Mouse (Mus musculus) lung, embryonic 15.5 days (tissue): Measurements from ENCODE around the gene 2310034G01Rik. TPM values are rescaled to one million over a fixed set of nuclear protein-coding genes. Genes with fewer than 3 reads are reported as not detected.

Experiments used
- ATAC-seq: fragments of 200-750 bp; cut with Nextera tagmentation; 2 replicates; pipeline ENCODE4 v1.8.0; 2017; ENCODE audit warnings: moderate number of reproducible peaks, borderline replicate concordance; ENCODE audit not compliant: low FRiP score, low TSS enrichment; ENCODE audit errors: extremely low read depth
- H3K27ac ChIP-seq: fragments of 300-500 bp; sonication (generic); 2 replicates; pipeline ENCODE4 v1.5.1; 2015; ENCODE audit warnings: moderate library complexity, mild to moderate bottlenecking, inconsistent platforms
- H3K27me3 ChIP-seq: fragments of 300-500 bp; sonication (generic); 2 replicates; pipeline ENCODE4 v1.6.1; 2015; ENCODE audit warnings: inconsistent platforms
- H3K36me3 ChIP-seq: fragments of 300-500 bp; sonication (generic); 2 replicates; pipeline ENCODE4 v1.6.1; 2015; ENCODE audit warnings: inconsistent platforms
- H3K4me1 ChIP-seq: fragments of 300-500 bp; sonication (generic); 2 replicates; pipeline ENCODE4 v1.6.1; 2015; ENCODE audit warnings: inconsistent platforms
- H3K4me2 ChIP-seq: fragments of 300-500 bp; sonication (generic); 2 replicates; pipeline ENCODE4 v1.6.1; 2015; ENCODE audit warnings: inconsistent platforms, mild to moderate bottlenecking, moderate library complexity
- H3K4me3 ChIP-seq: fragments of 300-500 bp; sonication (generic); 2 replicates; pipeline ENCODE4 v1.5.1; 2015; ENCODE audit warnings: mild to moderate bottlenecking, inconsistent platforms
- H3K9ac ChIP-seq: fragments of 300-500 bp; sonication (generic); 2 replicates; pipeline ENCODE4 v1.6.1; 2015; ENCODE audit warnings: inconsistent platforms
- H3K9me3 ChIP-seq: fragments of 300-500 bp; sonication (generic); 2 replicates; pipeline ENCODE4 v1.6.1; 2016; ENCODE audit warnings: inconsistent platforms
- WGBS: fragments of 180-500 bp; shearing (Covaris S2); methylation state at CpG from one replicate; pipeline ENCODE4 v1.1.7; 2015; 5-methylcytosine and 5-hydroxymethylcytosine counted together
- polyA plus RNA-seq: library from polyadenylated mRNA; unstranded; fragments of >200 nt; fragmentation: Nextera tagmentation; extraction: Ambion mirVana; gene quantifications from 2 replicates; pipeline ENCODE4 v1.2.1, GENCODE M21; 2015

Gene 2310034G01Rik
- polyA plus RNA-seq, 1 experiment from 2014 or later, result 2.0 TPM

- no peak for ATAC-seq
- Histone ChIP-seq H3K4me3 (peak overlapping the region; percentile 46), H3K4me1 (peaks cover 22% of the 10 kb centered on the region), H3K9ac (0 out of 2 replicates have a peak overlapping the region, but pooled peaks have one; percentile 7), H3K4me2 (peak overlapping the region; percentile 64), H3K9me3 (no peaks in the 10 kb centered on the region), H3K36me3 (no peaks in the 10 kb centered on the region), H3K27me3 (peaks cover 99% of the 10 kb centered on the region), H3K27ac (no peak overlapping the region)
- 1% methylated on average over 35 of the region's 42 CpGs for WGBS
These were observed 32.1 kb downstream of the 2310034G01Rik start for GRCm38 (mm10) chr19:46318031-46318471.

GRCm38 (mm10) chr19:46317546-46317885 is 32.6 kb downstream of the 2310034G01Rik start:
- H3K9ac ChIP-seq, result peak overlapping the region; percentile 7; the same call in 1 of the 2 replicates
- 2% methylated on average over 41 of the region's 48 CpGs for WGBS
- peaks cover 2% of the 10 kb centered on the region; the same call in 1 of the 2 replicates for H3K36me3 ChIP-seq
- H3K4me2 ChIP-seq, result peak overlapping the region; percentile 64
- peak overlapping the region; percentile 46 for H3K4me3 ChIP-seq
- ATAC-seq, result no peak
- H3K4me1 ChIP-seq, result peaks cover 22% of the 10 kb centered on the region
- no peak overlapping the region for H3K27ac ChIP-seq
- no peaks in the 10 kb centered on the region for H3K9me3 ChIP-seq
- H3K27me3 ChIP-seq, result peaks cover 93% of the 10 kb centered on the region

GRCm38 (mm10) chr19:46316846-46317545 is 33.1 kb downstream of the 2310034G01Rik start:
- peak overlapping the region; percentile 64 for H3K4me2 ChIP-seq
- peaks cover 22% of the 10 kb centered on the region for H3K4me1 ChIP-seq
- 35% methylated on average over 15 of the region's 15 CpGs for WGBS
- H3K36me3 ChIP-seq, result peaks cover 4% of the 10 kb centered on the region; the same call in 1 of the 2 replicates
- H3K9me3 ChIP-seq, result no peaks in the 10 kb centered on the region
- H3K27me3 ChIP-seq, result peaks cover 88% of the 10 kb centered on the region
- no peak overlapping the region for H3K27ac ChIP-seq
- ATAC-seq, result no peak
- peak overlapping the region; percentile 46 for H3K4me3 ChIP-seq
- peak overlapping the region; percentile 7; the same call in 1 of the 2 replicates for H3K9ac ChIP-seq

- Histone ChIP-seq H3K36me3 (peaks cover 10% of the 10 kb centered on the region; the same call in 1 of the 2 replicates), H3K4me3 (no peak overlapping the region), H3K9me3 (no peaks in the 10 kb centered on the region), H3K4me2 (0 out of 2 replicates have a peak overlapping the region, but pooled peaks have one; percentile 64), H3K27me3 (peaks cover 78% of the 10 kb centered on the region), H3K27ac (no peak overlapping the region), H3K4me1 (peaks cover 22% of the 10 kb centered on the region), H3K9ac (no peak overlapping the region)
- no peak for ATAC-seq
- 44% methylated on average over 12 of the region's 12 CpGs for WGBS
These were observed 34.1 kb downstream of the 2310034G01Rik start for GRCm38 (mm10) chr19:46315752-46316610.

GRCm38 (mm10) chr19:46314872-46315742 is 35.0 kb downstream of the 2310034G01Rik start:
- ATAC-seq, result no peak
- Histone ChIP-seq H3K4me1 (peaks cover 22% of the 10 kb centered on the region), H3K9me3 (no peaks in the 10 kb centered on the region), H3K4me2 (no peak overlapping the region), H3K36me3 (peaks cover 12% of the 10 kb centered on the region; the same call in 1 of the 2 replicates), H3K27me3 (peaks cover 69% of the 10 kb centered on the region), H3K4me3 (no peak overlapping the region), H3K9ac (no peak overlapping the region), H3K27ac (no peak overlapping the region)
- WGBS, result 32% methylated on average over 14 of the region's 14 CpGs

GRCm38 (mm10) chr19:46314151-46314601 is 35.9 kb downstream of the 2310034G01Rik start:
- Histone ChIP-seq H3K9ac (no peak overlapping the region), H3K4me1 (peaks cover 22% of the 10 kb centered on the region), H3K27me3 (peaks cover 60% of the 10 kb centered on the region), H3K4me3 (no peak overlapping the region), H3K9me3 (no peaks in the 10 kb centered on the region), H3K36me3 (peaks cover 12% of the 10 kb centered on the region; the same call in 1 of the 2 replicates), H3K27ac (no peak overlapping the region), H3K4me2 (no peak overlapping the region)
- no peak for ATAC-seq
- 19% methylated on average over 18 of the region's 18 CpGs for WGBS

- Histone ChIP-seq H3K4me3 (no peak overlapping the region), H3K27me3 (peaks cover 54% of the 10 kb centered on the region), H3K4me2 (no peak overlapping the region), H3K9ac (no peak overlapping the region), H3K4me1 (peaks cover 26% of the 10 kb centered on the region), H3K36me3 (peaks cover 12% of the 10 kb centered on the region; the same call in 1 of the 2 replicates), H3K27ac (no peak overlapping the region), H3K9me3 (no peaks in the 10 kb centered on the region)
- no peak for ATAC-seq
- 70% methylated on average over 6 of the region's 6 CpGs for WGBS
These were observed 36.5 kb downstream of the 2310034G01Rik start for GRCm38 (mm10) chr19:46313591-46313990.

- Histone ChIP-seq H3K4me3 (no peak overlapping the region), H3K36me3 (peaks cover 12% of the 10 kb centered on the region; the same call in 1 of the 2 replicates), H3K9ac (no peak overlapping the region), H3K27me3 (peaks cover 49% of the 10 kb centered on the region), H3K27ac (no peak overlapping the region), H3K4me1 (peaks cover 23% of the 10 kb centered on the region), H3K9me3 (no peaks in the 10 kb centered on the region), H3K4me2 (no peak overlapping the region)
- 88% methylated on average over 9 of the region's 9 CpGs for WGBS
- no peak for ATAC-seq
These were observed 37.0 kb downstream of the 2310034G01Rik start for GRCm38 (mm10) chr19:46313116-46313515.

- Histone ChIP-seq H3K9ac (no peak overlapping the region), H3K9me3 (no peaks in the 10 kb centered on the region), H3K27ac (no peak overlapping the region), H3K4me2 (no peak overlapping the region), H3K4me1 (peaks cover 17% of the 10 kb centered on the region), H3K27me3 (peaks cover 45% of the 10 kb centered on the region), H3K36me3 (peaks cover 12% of the 10 kb centered on the region; the same call in 1 of the 2 replicates), H3K4me3 (no peak overlapping the region)
- WGBS, result 91% methylated on average over 21 of the region's 21 CpGs
- ATAC-seq, result no peak
These were observed 37.5 kb downstream of the 2310034G01Rik start for GRCm38 (mm10) chr19:46312566-46312965.

GRCm38 (mm10) chr19:46311341-46311740 is 38.8 kb downstream of the 2310034G01Rik start:
- Histone ChIP-seq H3K4me1 (peaks cover 13% of the 10 kb centered on the region), H3K4me2 (no peak overlapping the region), H3K9ac (no peak overlapping the region), H3K4me3 (no peak overlapping the region), H3K36me3 (peaks cover 12% of the 10 kb centered on the region; the same call in 1 of the 2 replicates), H3K27ac (no peak overlapping the region), H3K27me3 (peaks cover 41% of the 10 kb centered on the region), H3K9me3 (no peaks in the 10 kb centered on the region)
- no peak for ATAC-seq
- WGBS, result 80% methylated on average over 9 of the region's 9 CpGs

- no peak overlapping the region for H3K4me3 ChIP-seq
- H3K4me2 ChIP-seq, result no peak overlapping the region
- ATAC-seq, result no peak
- H3K4me1 ChIP-seq, result peaks cover 18% of the 10 kb centered on the region
- H3K9ac ChIP-seq, result no peak overlapping the region
- H3K9me3 ChIP-seq, result no peaks in the 10 kb centered on the region
- H3K27me3 ChIP-seq, result peaks cover 31% of the 10 kb centered on the region
- WGBS, result 85% methylated on average over 12 of the region's 12 CpGs
- H3K36me3 ChIP-seq, result peaks cover 12% of the 10 kb centered on the region; the same call in 1 of the 2 replicates
- no peak overlapping the region for H3K27ac ChIP-seq
These were observed 39.7 kb downstream of the 2310034G01Rik start for GRCm38 (mm10) chr19:46310312-46310865.
